Mouse (Mus musculus): ENCODE measurements around the gene Gabbr2. TPM values are rescaled to one million over a fixed set of nuclear protein-coding genes. Genes with fewer than 3 reads are reported as not detected.

Gabbr2 gene
- polyA plus RNA-seq, 1 experiment from 2014 or later, result 0.14 TPM

DNA sequence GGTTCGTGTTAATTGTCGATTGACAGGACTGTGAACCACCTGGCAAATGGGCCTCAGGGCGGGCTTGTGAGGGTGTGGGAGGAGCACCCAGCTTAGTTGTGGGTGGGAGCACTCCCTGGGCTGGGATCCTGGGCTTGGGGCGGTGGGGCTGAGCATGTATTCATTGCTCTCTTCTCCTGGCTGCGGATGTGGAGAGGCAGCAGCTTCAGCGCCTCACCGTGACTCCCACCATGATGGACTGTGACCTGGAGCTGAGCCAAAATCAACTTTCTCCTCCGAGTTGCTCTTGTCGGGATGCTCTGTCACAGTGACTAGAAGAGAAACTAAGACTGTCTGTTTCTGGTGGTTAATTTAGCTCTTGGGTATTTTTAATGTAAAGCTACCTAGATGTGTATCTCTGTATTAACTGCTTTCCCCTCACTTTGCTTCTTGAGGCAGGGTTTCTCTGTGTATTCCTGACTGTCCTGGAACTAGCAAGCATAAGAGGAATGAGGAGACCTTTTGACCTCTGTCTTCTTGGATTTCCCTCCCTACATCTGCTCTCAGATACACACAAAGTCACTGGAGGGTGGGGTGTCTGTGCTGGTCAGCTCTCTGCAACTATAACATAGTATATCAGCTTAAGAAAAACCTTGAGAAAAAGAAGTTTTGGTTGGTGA lies 200.9 kb downstream of the Gabbr2 start:
- ATAC-seq, result no peak
- no peak for TF ChIP-seq CTCF (IDR thresholded peaks at IDR 0.05; ENCODE audit: low read depth)
- Histone ChIP-seq H3K4me1 (replicated peaks; ENCODE audit: control insufficient read depth, insufficient read depth, low read length) (no peaks in the 10 kb centered on the region), H3K36me3 (ENCODE audit: control insufficient read depth, insufficient read depth) (no peaks in the 10 kb centered on the region), H3K4me2 (replicated peaks; ENCODE audit: low read depth) (no peak overlapping the region), H3K9ac (ENCODE audit: low read depth, low read length) (no peak overlapping the region), H3K27me3 (replicated peaks; ENCODE audit: control insufficient read depth, insufficient read depth, low read length) (no peaks in the 10 kb centered on the region), H3K9me3 (ENCODE audit: control insufficient read depth) (no peaks in the 10 kb centered on the region), H3K27ac (ENCODE audit: low read depth, low read length) (no peak overlapping the region), H3K4me3 (ENCODE audit: low read depth, low read length) (no peak overlapping the region)
- 54% methylated on average over 9 of the region's 9 CpGs for WGBS

DNA sequence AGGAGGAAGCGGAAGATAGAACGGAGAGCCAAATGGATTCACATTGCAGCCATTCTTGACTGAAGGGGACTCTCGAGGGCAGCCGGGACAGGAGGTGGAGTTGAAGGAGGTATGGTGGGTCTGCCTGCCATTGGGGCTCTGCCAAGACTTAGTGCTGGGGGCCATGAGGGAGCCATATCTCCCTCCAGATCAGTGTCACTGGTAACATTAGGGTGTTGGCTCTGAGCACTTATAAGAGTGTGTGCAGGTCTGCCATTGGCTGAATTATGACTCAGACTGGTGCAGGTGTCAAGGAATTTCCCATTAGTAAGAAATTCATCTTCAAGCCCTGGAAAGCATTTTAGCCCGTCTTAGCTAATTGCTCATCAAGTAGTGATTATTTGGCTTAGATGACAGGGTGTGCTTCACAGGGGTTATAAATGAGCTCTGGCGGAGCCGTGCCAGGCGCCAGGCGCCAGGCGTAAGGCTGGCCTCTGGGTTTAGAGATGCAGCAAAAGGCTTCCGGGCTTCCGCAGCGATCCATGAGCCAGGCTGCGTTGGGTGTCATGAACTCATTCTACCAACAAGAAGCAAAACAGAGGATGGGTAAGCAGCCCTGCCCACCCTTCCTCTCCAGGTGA lies 207.1 kb downstream of the Gabbr2 start:
- WGBS, result 77% methylated on average over 14 of the region's 14 CpGs
- ATAC-seq, result no peak
- no peak overlapping the region for H3K4me3 ChIP-seq (ENCODE audit: low read depth, low read length)
- no peak overlapping the region for H3K9ac ChIP-seq (ENCODE audit: low read depth, low read length)
- H3K4me2 ChIP-seq (replicated peaks; ENCODE audit: low read depth), result no peak overlapping the region
- no peaks in the 10 kb centered on the region for H3K9me3 ChIP-seq (ENCODE audit: control insufficient read depth)
- no peaks in the 10 kb centered on the region for H3K27me3 ChIP-seq (replicated peaks; ENCODE audit: control insufficient read depth, insufficient read depth, low read length)
- no peak overlapping the region for H3K27ac ChIP-seq (ENCODE audit: low read depth, low read length)
- TF ChIP-seq CTCF (IDR thresholded peaks at IDR 0.05; ENCODE audit: low read depth), result no peak
- H3K36me3 ChIP-seq (ENCODE audit: control insufficient read depth, insufficient read depth), result no peaks in the 10 kb centered on the region
- no peaks in the 10 kb centered on the region for H3K4me1 ChIP-seq (replicated peaks; ENCODE audit: control insufficient read depth, insufficient read depth, low read length)

DNA sequence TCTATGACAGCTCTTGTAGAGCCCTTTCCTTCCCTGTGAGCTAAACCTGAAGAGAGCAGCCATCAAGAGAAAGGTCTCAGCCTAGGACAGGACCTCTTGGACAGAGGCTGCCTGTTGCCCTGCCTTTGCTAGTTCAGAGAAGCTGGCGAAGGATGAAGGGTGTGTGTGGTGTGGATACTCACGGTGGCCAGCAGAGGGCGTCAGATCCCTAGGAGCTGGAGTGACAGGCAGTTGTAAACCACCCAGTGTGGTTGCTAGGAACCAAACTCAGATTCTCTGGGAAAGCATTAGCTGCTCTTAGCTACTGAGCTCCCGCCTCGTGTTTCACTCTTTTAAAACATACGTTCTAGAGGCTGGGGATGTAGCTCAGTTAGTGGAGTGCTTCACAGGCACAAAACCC lies 210.6 kb downstream of the Gabbr2 start:
- no peak for ATAC-seq
- no peak overlapping the region for H3K4me3 ChIP-seq (ENCODE audit: low read depth, low read length)
- H3K9me3 ChIP-seq (ENCODE audit: control insufficient read depth), result no peaks in the 10 kb centered on the region
- no peak overlapping the region for H3K27ac ChIP-seq (ENCODE audit: low read depth, low read length)
- no peaks in the 10 kb centered on the region for H3K4me1 ChIP-seq (replicated peaks; ENCODE audit: control insufficient read depth, insufficient read depth, low read length)
- H3K27me3 ChIP-seq (replicated peaks; ENCODE audit: control insufficient read depth, insufficient read depth, low read length), result no peaks in the 10 kb centered on the region
- H3K36me3 ChIP-seq (ENCODE audit: control insufficient read depth, insufficient read depth), result no peaks in the 10 kb centered on the region
- H3K9ac ChIP-seq (ENCODE audit: low read depth, low read length), result no peak overlapping the region
- peak; percentile 67 for TF ChIP-seq CTCF (IDR thresholded peaks at IDR 0.05; ENCODE audit: low read depth)
- whole genome bisulfite sequencing, result 64% methylated on average over 6 of the region's 6 CpGs
- no peak overlapping the region for H3K4me2 ChIP-seq (replicated peaks; ENCODE audit: low read depth)

DNA sequence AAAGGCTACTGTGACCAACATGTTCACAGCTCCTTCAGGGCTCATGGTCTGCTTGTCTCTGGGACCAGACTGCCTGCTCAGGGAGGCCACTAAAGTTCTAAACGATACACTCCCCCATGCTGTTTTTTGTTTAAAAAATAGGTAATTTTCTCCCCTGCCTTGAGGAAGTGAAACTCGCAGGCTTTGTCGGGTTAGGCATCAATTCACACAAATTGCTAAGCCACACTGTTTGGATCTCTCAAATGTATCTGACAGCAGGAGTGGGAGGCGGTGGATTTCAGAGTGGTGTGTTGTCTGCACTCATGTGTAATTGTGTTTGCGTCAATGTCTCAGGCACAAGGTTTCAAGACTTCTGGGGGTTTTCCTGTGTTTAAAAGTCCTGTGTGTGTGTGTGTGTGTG lies 215.7 kb downstream of the Gabbr2 start:
- 79% methylated on average over 5 of the region's 5 CpGs for WGBS
- Histone ChIP-seq H3K36me3 (ENCODE audit: control insufficient read depth, insufficient read depth) (no peaks in the 10 kb centered on the region), H3K27ac (ENCODE audit: low read depth, low read length) (no peak overlapping the region), H3K4me1 (replicated peaks; ENCODE audit: control insufficient read depth, insufficient read depth, low read length) (no peaks in the 10 kb centered on the region), H3K9me3 (ENCODE audit: control insufficient read depth) (no peaks in the 10 kb centered on the region), H3K27me3 (replicated peaks; ENCODE audit: control insufficient read depth, insufficient read depth, low read length) (no peaks in the 10 kb centered on the region), H3K4me2 (replicated peaks; ENCODE audit: low read depth) (no peak overlapping the region), H3K9ac (ENCODE audit: low read depth, low read length) (no peak overlapping the region), H3K4me3 (ENCODE audit: low read depth, low read length) (no peak overlapping the region)
- ATAC-seq, result no peak
- no peak for TF ChIP-seq CTCF (IDR thresholded peaks at IDR 0.05; ENCODE audit: low read depth)

DNA sequence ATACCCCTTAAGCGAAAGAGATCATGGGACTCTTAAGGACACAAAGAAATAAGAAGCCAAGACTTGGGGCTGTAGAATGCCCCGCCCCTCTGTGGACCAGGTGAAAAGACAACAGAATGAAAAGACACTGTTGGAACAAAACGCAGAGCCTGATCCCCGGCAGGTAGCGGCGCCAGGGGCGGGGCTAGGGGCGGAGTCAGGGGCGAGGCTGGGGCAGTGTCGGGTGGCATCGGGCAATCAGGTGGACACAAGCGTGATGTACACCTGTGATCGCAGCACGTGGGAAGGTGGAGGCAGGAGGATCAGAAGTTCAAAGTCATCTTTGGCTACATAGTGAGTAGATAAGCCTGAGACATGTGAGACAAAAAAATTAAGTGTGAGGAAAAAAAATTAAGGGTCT lies 217.0 kb downstream of the Gabbr2 start:
- Histone ChIP-seq H3K36me3 (ENCODE audit: control insufficient read depth, insufficient read depth) (no peaks in the 10 kb centered on the region), H3K4me2 (replicated peaks; ENCODE audit: low read depth) (peak overlapping the region; percentile 24), H3K27ac (ENCODE audit: low read depth, low read length) (no peak overlapping the region), H3K27me3 (replicated peaks; ENCODE audit: control insufficient read depth, insufficient read depth, low read length) (no peaks in the 10 kb centered on the region), H3K9me3 (ENCODE audit: control insufficient read depth) (no peaks in the 10 kb centered on the region), H3K9ac (ENCODE audit: low read depth, low read length) (no peak overlapping the region), H3K4me3 (ENCODE audit: low read depth, low read length) (no peak overlapping the region), H3K4me1 (replicated peaks; ENCODE audit: control insufficient read depth, insufficient read depth, low read length) (no peaks in the 10 kb centered on the region)
- ATAC-seq, result peak; percentile 49; the same call in 1 of the 2 replicates
- TF ChIP-seq CTCF (IDR thresholded peaks at IDR 0.05; ENCODE audit: low read depth), result no peak
- WGBS, result 8% methylated on average over 14 of the region's 14 CpGs

DNA sequence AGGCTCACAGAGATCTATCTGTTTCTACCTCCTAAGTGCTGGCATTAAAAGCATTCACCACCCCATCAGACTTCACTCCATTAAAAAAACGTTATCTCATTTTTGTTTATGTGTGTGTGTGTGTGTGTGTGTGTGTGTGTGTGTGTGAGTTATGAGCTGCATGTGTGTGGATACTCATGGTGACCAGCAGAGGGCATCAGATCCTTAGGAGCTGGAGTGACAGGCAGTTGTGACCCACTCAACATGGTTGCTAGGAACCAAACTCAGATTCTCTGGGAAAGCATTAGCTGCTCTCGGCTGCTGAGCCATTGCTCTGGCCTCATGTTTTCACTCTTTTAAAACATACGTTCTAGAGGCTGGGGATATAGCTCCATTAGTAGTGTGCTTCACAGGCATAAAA lies 218.4 kb downstream of the Gabbr2 start:
- 85% methylated on average over 3 of the region's 3 CpGs for WGBS
- no peaks in the 10 kb centered on the region for H3K36me3 ChIP-seq (ENCODE audit: control insufficient read depth, insufficient read depth)
- H3K4me2 ChIP-seq (replicated peaks; ENCODE audit: low read depth), result no peak overlapping the region
- ATAC-seq, result no peak
- H3K4me3 ChIP-seq (ENCODE audit: low read depth, low read length), result no peak overlapping the region
- H3K9ac ChIP-seq (ENCODE audit: low read depth, low read length), result no peak overlapping the region
- no peaks in the 10 kb centered on the region for H3K9me3 ChIP-seq (ENCODE audit: control insufficient read depth)
- H3K27ac ChIP-seq (ENCODE audit: low read depth, low read length), result no peak overlapping the region
- TF ChIP-seq CTCF (IDR thresholded peaks at IDR 0.05; ENCODE audit: low read depth), result peak; percentile 54
- H3K4me1 ChIP-seq (replicated peaks; ENCODE audit: control insufficient read depth, insufficient read depth, low read length), result no peaks in the 10 kb centered on the region
- no peaks in the 10 kb centered on the region for H3K27me3 ChIP-seq (replicated peaks; ENCODE audit: control insufficient read depth, insufficient read depth, low read length)
